Mouse (Mus musculus): ENCODE measurements around the gene Dscaml1. TPM values are rescaled to one million over a fixed set of nuclear protein-coding genes. Genes with fewer than 3 reads are reported as not detected.

Dscaml1 gene
- polyA plus RNA-seq, 1 experiment from 2014 or later, result 10.8 TPM

DNA sequence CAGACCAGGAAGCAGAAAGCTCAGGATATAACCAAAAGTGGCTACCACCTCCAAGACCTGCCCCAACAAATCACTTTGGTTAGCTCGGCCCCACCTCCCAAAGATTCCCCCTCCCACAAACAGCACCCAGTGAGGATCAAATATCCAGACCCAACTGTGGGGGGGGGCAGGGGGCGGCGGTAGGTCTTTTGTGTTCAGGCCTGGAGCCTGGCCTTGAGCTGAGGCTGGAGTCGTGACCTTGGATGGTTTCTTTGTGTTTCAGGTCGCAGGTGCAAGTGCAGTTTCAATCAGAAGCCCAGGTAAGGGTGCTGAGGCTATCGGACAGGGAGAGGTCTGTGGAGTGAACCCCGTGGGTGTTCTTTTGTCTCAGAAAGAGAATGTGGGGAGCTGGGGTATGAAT, 35.1 kb upstream of the Dscaml1 start:
- H3K27me3 ChIP-seq (replicated peaks; ENCODE audit: control insufficient read depth, insufficient read depth, low read length), result no peaks in the 10 kb centered on the region
- no peaks in the 10 kb centered on the region for H3K9me3 ChIP-seq (ENCODE audit: control insufficient read depth, low read length)
- no peak for ATAC-seq
- no peak overlapping the region for H3K27ac ChIP-seq (ENCODE audit: low read depth, low read length)
- H3K36me3 ChIP-seq (ENCODE audit: control insufficient read depth, insufficient read depth, low read length), result peaks cover 23% of the 10 kb centered on the region
- no peak overlapping the region for H3K4me2 ChIP-seq (ENCODE audit: low read length)
- WGBS, result 80% methylated on average over 7 of the region's 7 CpGs
- no peaks in the 10 kb centered on the region for H3K4me1 ChIP-seq (ENCODE audit: control insufficient read depth, insufficient read depth, low read depth, low read length)
- no peak overlapping the region for H3K9ac ChIP-seq (ENCODE audit: low read depth, low read length)
- no peak overlapping the region for H3K4me3 ChIP-seq (ENCODE audit: low read length)

DNA sequence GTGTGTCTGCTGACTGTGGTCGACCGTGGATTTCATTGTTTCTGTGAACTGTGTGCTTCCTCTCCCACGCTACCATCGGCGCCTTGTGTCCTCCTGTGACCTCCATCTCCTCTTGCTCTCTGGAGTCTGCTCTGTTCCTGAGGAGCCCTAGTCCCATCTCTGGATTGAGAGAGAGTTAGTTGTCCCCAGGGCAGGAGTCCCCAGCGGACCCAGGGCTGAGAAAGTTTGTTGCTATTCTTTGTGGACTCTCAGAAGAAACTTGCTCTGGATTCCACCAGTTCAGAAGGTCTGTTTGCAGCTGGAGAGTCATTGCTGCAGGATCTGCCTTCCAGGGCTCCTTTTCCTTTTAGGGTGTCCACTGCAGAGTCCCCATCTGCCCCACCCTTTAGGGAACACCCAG, 31.2 kb upstream of the Dscaml1 start:
- Histone ChIP-seq H3K36me3 (ENCODE audit: control insufficient read depth, insufficient read depth, low read length) (peaks cover 26% of the 10 kb centered on the region), H3K27me3 (replicated peaks; ENCODE audit: control insufficient read depth, insufficient read depth, low read length) (no peaks in the 10 kb centered on the region), H3K4me1 (ENCODE audit: control insufficient read depth, insufficient read depth, low read depth, low read length) (no peaks in the 10 kb centered on the region), H3K9me3 (ENCODE audit: control insufficient read depth, low read length) (no peaks in the 10 kb centered on the region), H3K27ac (ENCODE audit: low read depth, low read length) (no peak overlapping the region), H3K9ac (ENCODE audit: low read depth, low read length) (no peak overlapping the region), H3K4me3 (ENCODE audit: low read length) (no peak overlapping the region), H3K4me2 (ENCODE audit: low read length) (no peak overlapping the region)
- ATAC-seq, result no peak
- 91% methylated on average over 6 of the region's 6 CpGs for WGBS

DNA sequence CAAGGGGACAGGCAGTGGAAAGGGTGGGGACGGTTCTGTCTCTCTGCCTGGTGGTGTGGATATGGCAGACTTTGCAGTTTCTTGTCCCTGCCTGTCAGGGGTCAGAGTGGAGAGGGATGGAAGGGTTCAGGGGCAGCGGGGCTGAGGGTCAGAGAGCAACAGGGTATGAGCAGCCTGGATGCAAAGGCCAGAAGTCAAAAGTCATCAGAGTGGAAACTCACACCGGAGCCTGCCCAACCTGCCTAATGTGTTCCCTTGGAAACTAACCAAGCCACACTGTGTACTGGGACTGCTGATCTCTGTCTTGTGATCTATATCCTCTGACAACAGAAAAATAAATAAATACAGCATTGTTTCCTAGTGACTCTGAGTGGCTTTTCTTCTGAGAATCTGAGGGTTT, 30.6 kb upstream of the Dscaml1 start:
- Histone ChIP-seq H3K9me3 (ENCODE audit: control insufficient read depth, low read length) (no peaks in the 10 kb centered on the region), H3K4me3 (ENCODE audit: low read length) (no peak overlapping the region), H3K27ac (ENCODE audit: low read depth, low read length) (no peak overlapping the region), H3K36me3 (ENCODE audit: control insufficient read depth, insufficient read depth, low read length) (peaks cover 26% of the 10 kb centered on the region), H3K27me3 (replicated peaks; ENCODE audit: control insufficient read depth, insufficient read depth, low read length) (no peaks in the 10 kb centered on the region), H3K4me2 (ENCODE audit: low read length) (no peak overlapping the region), H3K9ac (ENCODE audit: low read depth, low read length) (no peak overlapping the region), H3K4me1 (ENCODE audit: control insufficient read depth, insufficient read depth, low read depth, low read length) (no peaks in the 10 kb centered on the region)
- ATAC-seq, result no peak
- 71% methylated on average over 3 of the region's 3 CpGs for WGBS

DNA sequence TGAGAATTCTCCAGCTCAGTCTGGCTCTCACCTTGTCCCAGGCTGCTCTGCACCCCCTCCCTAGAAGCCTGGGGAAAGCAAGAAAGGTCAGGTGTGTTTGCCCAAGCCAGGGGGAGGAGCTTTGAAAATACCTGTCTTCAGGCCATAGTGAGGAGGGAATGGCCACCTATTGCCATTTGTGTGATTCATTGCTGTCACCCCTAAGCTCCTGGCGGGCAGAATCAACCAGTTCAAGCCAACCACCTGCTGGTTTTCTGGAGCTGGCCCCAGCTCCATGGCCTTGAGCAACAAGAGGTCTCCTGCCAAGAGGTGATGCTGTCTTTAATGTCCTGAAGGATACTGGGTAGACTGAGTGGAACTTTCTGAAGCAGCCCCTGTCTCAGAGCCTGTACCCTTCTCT, 28.1 kb upstream of the Dscaml1 start:
- ATAC-seq, result no peak
- WGBS, result 40% methylated on average over 1 of the region's 1 CpGs
- Histone ChIP-seq H3K9ac (ENCODE audit: low read depth, low read length) (no peak overlapping the region), H3K27ac (ENCODE audit: low read depth, low read length) (no peak overlapping the region), H3K4me3 (ENCODE audit: low read length) (no peak overlapping the region), H3K27me3 (replicated peaks; ENCODE audit: control insufficient read depth, insufficient read depth, low read length) (no peaks in the 10 kb centered on the region), H3K36me3 (ENCODE audit: control insufficient read depth, insufficient read depth, low read length) (peaks cover 20% of the 10 kb centered on the region), H3K4me1 (ENCODE audit: control insufficient read depth, insufficient read depth, low read depth, low read length) (no peaks in the 10 kb centered on the region), H3K9me3 (ENCODE audit: control insufficient read depth, low read length) (no peaks in the 10 kb centered on the region), H3K4me2 (ENCODE audit: low read length) (no peak overlapping the region)

DNA sequence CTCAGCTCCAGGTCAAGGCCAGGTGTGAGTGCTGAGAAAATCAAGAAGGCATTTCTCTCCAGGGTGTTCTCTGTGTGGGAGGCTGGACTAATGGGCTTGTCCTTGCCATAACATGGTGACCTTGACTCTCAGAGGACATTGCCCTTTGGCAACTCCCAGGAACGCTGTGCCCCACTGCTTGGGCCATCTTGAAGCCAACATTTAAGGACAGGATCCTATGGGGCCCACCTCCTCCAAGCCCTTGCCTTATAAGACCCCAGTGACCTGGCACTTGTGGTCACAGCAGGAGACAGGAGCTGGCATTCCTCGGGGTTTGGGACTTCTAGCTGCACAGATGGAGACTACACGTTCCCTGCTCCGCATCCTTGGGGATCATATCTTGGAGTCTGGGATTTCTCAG, 27.0 kb upstream of the Dscaml1 start, which contains the start of gene Fxyd2:
Gene Fxyd2, plus strand, starts transcription at position 236 of the 400 bp plus-strand sequence.
- no peak for ATAC-seq
- Histone ChIP-seq H3K4me2 (ENCODE audit: low read length) (no peak within 1 kb of the TSS), H3K27me3 (replicated peaks; ENCODE audit: control insufficient read depth, insufficient read depth, low read length) (no peaks in the 10 kb centered on the region), H3K9ac (ENCODE audit: low read depth, low read length) (no peak within 1 kb of the TSS), H3K4me1 (ENCODE audit: control insufficient read depth, insufficient read depth, low read depth, low read length) (no peaks in the 10 kb centered on the region), H3K4me3 (ENCODE audit: low read length) (no peak within 1 kb of the TSS), H3K27ac (ENCODE audit: low read depth, low read length) (no peak within 1 kb of the TSS), H3K36me3 (ENCODE audit: control insufficient read depth, insufficient read depth, low read length) (peaks cover 16% of the 10 kb centered on the region), H3K9me3 (ENCODE audit: control insufficient read depth, low read length) (no peaks in the 10 kb centered on the region)
- WGBS, result 76% methylated on average over 4 of the region's 4 CpGs

DNA sequence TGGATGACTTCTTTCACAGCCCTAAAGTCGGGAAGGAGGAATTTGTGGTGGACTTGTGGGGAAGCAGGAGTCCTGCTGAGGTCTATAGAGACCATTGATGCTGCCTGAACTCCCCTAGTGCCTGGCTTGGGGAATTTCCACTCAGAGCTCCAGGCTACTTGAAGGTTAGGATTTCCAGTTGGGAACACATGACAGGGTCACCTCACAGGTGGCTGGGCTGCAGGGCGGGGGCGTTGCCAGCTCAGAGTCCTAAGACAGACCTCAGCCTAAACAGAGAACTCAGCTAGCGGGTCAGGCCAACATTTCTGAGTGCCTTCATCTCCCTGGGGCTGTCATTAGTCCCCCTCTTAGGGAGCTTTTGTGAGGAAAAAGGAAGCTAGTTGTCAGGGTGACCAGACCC, 24.6 kb upstream of the Dscaml1 start:
- WGBS, result 52% methylated on average over 4 of the region's 4 CpGs
- ATAC-seq, result no peak

DNA sequence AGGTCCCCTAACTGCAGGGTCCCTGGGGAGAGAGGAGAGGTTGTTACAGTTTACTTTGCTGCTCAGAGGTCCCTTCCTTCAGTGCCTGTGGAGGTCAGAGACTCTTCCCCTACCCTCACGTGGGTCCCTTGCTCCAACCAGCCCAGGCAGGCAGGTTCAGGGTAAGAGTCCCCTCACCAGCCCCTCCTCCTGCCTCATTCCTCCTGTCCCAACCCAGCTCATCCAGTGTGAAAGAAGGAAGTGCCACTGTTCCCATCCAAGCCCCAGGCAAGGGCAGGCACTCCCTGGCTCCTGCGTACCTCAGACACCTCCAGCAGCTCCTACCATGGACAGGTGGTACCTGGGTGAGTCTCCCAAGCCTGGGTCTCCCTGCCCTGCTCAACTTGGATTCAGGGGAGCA, 23.5 kb upstream of the Dscaml1 start:
- H3K27me3 ChIP-seq (replicated peaks; ENCODE audit: control insufficient read depth, insufficient read depth, low read length), result no peaks in the 10 kb centered on the region
- H3K9ac ChIP-seq (ENCODE audit: low read depth, low read length), result no peak overlapping the region
- H3K9me3 ChIP-seq (ENCODE audit: control insufficient read depth, low read length), result no peaks in the 10 kb centered on the region
- 58% methylated on average over 2 of the region's 2 CpGs for WGBS
- no peak overlapping the region for H3K4me2 ChIP-seq (ENCODE audit: low read length)
- H3K4me3 ChIP-seq (ENCODE audit: low read length), result no peak overlapping the region
- no peak overlapping the region for H3K27ac ChIP-seq (ENCODE audit: low read depth, low read length)
- H3K36me3 ChIP-seq (ENCODE audit: control insufficient read depth, insufficient read depth, low read length), result no peaks in the 10 kb centered on the region
- no peak for ATAC-seq
- peaks cover 2% of the 10 kb centered on the region; the same call in 1 of the 2 replicates for H3K4me1 ChIP-seq (ENCODE audit: control insufficient read depth, insufficient read depth, low read depth, low read length)

More for the DNA sequence above, 24.6 kb upstream of the Dscaml1 start:
- Histone ChIP-seq H3K27me3 (replicated peaks; ENCODE audit: control insufficient read depth, insufficient read depth, low read length) (no peaks in the 10 kb centered on the region), H3K4me3 (ENCODE audit: low read length) (no peak overlapping the region), H3K9ac (ENCODE audit: low read depth, low read length) (no peak overlapping the region), H3K36me3 (ENCODE audit: control insufficient read depth, insufficient read depth, low read length) (no peaks in the 10 kb centered on the region), H3K9me3 (ENCODE audit: control insufficient read depth, low read length) (no peaks in the 10 kb centered on the region), H3K4me2 (ENCODE audit: low read length) (no peak overlapping the region), H3K27ac (ENCODE audit: low read depth, low read length) (no peak overlapping the region), H3K4me1 (ENCODE audit: control insufficient read depth, insufficient read depth, low read depth, low read length) (no peaks in the 10 kb centered on the region)

DNA sequence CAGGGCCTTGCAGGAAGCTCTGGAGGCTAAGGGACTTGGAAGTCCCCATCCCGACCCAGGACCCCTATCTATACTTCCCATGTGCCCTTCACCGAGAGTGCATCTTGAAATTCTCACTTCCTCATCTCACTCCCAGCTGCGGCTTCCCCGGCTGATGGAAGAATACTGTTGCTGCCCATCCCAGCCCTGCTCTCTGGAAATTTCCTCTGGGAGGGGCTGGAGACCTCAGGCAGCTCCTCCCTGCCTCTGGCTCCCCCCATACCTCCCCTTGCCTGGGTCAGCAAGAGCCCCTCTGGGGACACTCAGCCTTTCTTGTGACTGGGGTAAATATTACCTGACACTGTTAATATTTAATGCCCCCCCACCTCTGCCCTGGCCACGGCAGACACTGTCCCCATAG, 20.7 kb upstream of the Dscaml1 start:
- WGBS, result 78% methylated on average over 5 of the region's 5 CpGs

DNA sequence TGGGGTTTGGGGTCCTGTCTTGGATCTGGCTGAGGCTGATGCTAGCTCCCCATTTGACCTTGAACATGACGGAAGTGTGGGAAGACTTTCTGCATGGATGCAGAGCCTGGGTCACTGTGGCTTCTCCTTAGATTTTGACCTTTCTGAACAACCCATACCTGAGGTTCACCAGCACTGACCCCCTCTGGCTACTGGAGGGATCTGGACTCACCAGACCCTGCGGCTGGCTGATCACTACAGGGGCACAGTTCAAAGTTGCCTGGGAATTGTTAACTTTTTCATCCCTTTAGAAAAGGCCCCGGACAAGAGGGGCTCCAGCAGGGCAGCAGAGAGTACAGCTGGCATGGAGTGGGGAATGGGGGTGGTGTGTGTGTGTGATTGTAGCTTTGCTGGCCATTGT, 19.6 kb upstream of the Dscaml1 start:
- 77% methylated on average over 3 of the region's 3 CpGs for WGBS
- Histone ChIP-seq H3K4me2 (ENCODE audit: low read length) (no peak overlapping the region), H3K4me1 (ENCODE audit: control insufficient read depth, insufficient read depth, low read depth, low read length) (peaks cover 4% of the 10 kb centered on the region), H3K27ac (ENCODE audit: low read depth, low read length) (no peak overlapping the region), H3K4me3 (ENCODE audit: low read length) (no peak overlapping the region), H3K27me3 (replicated peaks; ENCODE audit: control insufficient read depth, insufficient read depth, low read length) (0 out of 2 replicates have a peak, but pooled peaks cover 2% of the 10 kb centered on the region), H3K9me3 (ENCODE audit: control insufficient read depth, low read length) (no peaks in the 10 kb centered on the region), H3K9ac (ENCODE audit: low read depth, low read length) (no peak overlapping the region), H3K36me3 (ENCODE audit: control insufficient read depth, insufficient read depth, low read length) (no peaks in the 10 kb centered on the region)
- ATAC-seq, result no peak

More for the DNA sequence above, 20.7 kb upstream of the Dscaml1 start:
- no peak overlapping the region for H3K9ac ChIP-seq (ENCODE audit: low read depth, low read length)
- no peak overlapping the region for H3K4me3 ChIP-seq (ENCODE audit: low read length)
- no peak for ATAC-seq
- H3K27ac ChIP-seq (ENCODE audit: low read depth, low read length), result no peak overlapping the region
- no peak overlapping the region for H3K4me2 ChIP-seq (ENCODE audit: low read length)
- H3K27me3 ChIP-seq (replicated peaks; ENCODE audit: control insufficient read depth, insufficient read depth, low read length), result 0 out of 2 replicates have a peak, but pooled peaks cover 2% of the 10 kb centered on the region
- H3K4me1 ChIP-seq (ENCODE audit: control insufficient read depth, insufficient read depth, low read depth, low read length), result peaks cover 4% of the 10 kb centered on the region; the same call in 1 of the 2 replicates
- H3K36me3 ChIP-seq (ENCODE audit: control insufficient read depth, insufficient read depth, low read length), result no peaks in the 10 kb centered on the region
- H3K9me3 ChIP-seq (ENCODE audit: control insufficient read depth, low read length), result no peaks in the 10 kb centered on the region

Data from hindbrain, embryonic 16.5 days (tissue).